Comparison of ENCODE assay signal across 10 mouse cellular contexts in the genomic region with DNA sequence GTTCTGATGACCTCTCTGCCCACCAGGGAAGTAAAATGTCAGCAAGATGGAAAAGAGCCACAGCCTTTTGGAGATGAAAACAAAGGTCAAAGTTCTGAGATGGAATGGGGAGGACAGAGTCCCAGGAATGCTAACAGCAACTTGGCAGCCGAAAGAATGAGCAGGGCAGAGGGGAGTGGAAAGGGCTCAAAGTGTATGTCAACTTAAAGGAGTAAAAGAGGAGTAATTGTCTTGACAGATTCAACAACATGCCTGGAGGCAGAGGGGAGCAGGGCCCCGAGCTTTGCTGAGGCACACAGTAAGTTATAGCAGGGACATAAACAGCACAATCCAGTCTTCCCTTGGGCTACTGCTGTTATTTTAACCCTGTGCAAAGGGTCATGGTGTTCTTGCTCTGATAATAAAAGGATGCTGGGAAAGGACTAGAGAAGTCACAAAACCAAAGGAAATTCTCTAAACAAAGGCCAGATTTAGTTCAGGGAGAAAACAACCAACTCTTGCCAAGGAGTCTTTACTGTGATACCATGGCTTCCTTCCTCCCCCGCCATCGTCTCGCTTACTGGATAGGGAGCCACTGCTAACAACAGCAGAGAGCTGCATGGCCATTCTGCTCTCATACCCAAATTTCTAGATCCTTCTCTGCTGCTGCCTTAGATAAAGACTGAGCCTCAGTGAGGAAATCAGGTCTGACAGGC. TPM values are rescaled to one million over a fixed set of nuclear protein-coding genes. Genes with fewer than 3 reads are reported as not detected.
DNase-seq lines count a peak whose midpoint lies in the region; ATAC-seq and TF ChIP-seq lines count a peak whose summit lies in the region.
"Had no signal": no experiment of that assay in that cellular context is flagged by ENCODE, and none has a peak within 500 bp of the region (broad histone marks: within the 10 kb centered on the region; RNA-seq: fewer than 3 reads in every experiment).

No protein-coding gene starts in this region.

- H3K4me2 ChIP-seq in limb, embryonic 15.5 days = no peak overlapping the region
- H3K4me2 ChIP-seq in heart, embryonic 16.5 days (ENCODE audit: low read depth, low read length) = no peak overlapping the region
- H3K4me2 ChIP-seq in lung, postnatal 0 days (replicated peaks; ENCODE audit: low read depth, low read length) = no peak overlapping the region

- H3K27me3 ChIP-seq in limb, embryonic 15.5 days = no peaks in the 10 kb centered on the region
- H3K27me3 ChIP-seq in limb, embryonic 10.5 days (ENCODE audit: low read depth, poor library complexity, severe bottlenecking) = no peaks in the 10 kb centered on the region
- no peaks in the 10 kb centered on the region for H3K27me3 ChIP-seq in heart, embryonic 16.5 days (ENCODE audit: control insufficient read depth, insufficient read depth, low read length)
- H3K27me3 ChIP-seq in lung, postnatal 0 days (replicated peaks; ENCODE audit: insufficient read depth, low read length) = no peaks in the 10 kb centered on the region

- 0 out of 2 replicates have a peak overlapping the region, but pooled peaks have one; percentile 38 for H3K27ac ChIP-seq in limb, embryonic 15.5 days
- H3K27ac ChIP-seq in limb, embryonic 10.5 days = no peak overlapping the region
- H3K27ac ChIP-seq in brown adipose tissue, adult 24 weeks (replicated peaks; ENCODE audit: low read depth, low read length) = peak overlapping the region; percentile 28; the same call in 1 of the 2 replicates
- H3K27ac ChIP-seq in heart, embryonic 16.5 days (ENCODE audit: low read length) = peak overlapping the region; percentile 84
- H3K27ac ChIP-seq in lung, postnatal 0 days (ENCODE audit: low read length) = no peak overlapping the region
- no peak overlapping the region for H3K27ac ChIP-seq in layer of hippocampus, adult 2 months

- no peak overlapping the region for H3K4me3 ChIP-seq in limb, embryonic 15.5 days
- no peak overlapping the region for H3K4me3 ChIP-seq in limb, embryonic 10.5 days
- H3K4me3 ChIP-seq in brown adipose tissue, adult 24 weeks (ENCODE audit: insufficient read depth, low read depth, low read length) = no peak overlapping the region
- H3K4me3 ChIP-seq in heart, embryonic 16.5 days (ENCODE audit: low read length) = no peak overlapping the region
- no peak overlapping the region for H3K4me3 ChIP-seq in lung, postnatal 0 days (ENCODE audit: low read depth, low read length)
- H3K4me3 ChIP-seq in layer of hippocampus, adult 2 months = no peak overlapping the region

- H3K9ac ChIP-seq in limb, embryonic 15.5 days = no peak overlapping the region
- H3K9ac ChIP-seq in heart, embryonic 16.5 days (ENCODE audit: low read length) = no peak overlapping the region
- H3K9ac ChIP-seq in lung, postnatal 0 days (replicated peaks; ENCODE audit: low read depth) = no peak overlapping the region

- peaks cover 37% of the 10 kb centered on the region for H3K4me1 ChIP-seq in limb, embryonic 15.5 days
- H3K4me1 ChIP-seq in limb, embryonic 10.5 days = peaks cover 21% of the 10 kb centered on the region
- peaks cover 11% of the 10 kb centered on the region; the same call in 1 of the 2 replicates for H3K4me1 ChIP-seq in brown adipose tissue, adult 24 weeks (ENCODE audit: control insufficient read depth, insufficient read depth, insufficient read length, low read length)
- peaks cover 53% of the 10 kb centered on the region for H3K4me1 ChIP-seq in heart, embryonic 16.5 days (ENCODE audit: control insufficient read depth, insufficient read depth, low read length)
- peaks cover 8% of the 10 kb centered on the region; the same call in 1 of the 2 replicates for H3K4me1 ChIP-seq in lung, postnatal 0 days (ENCODE audit: insufficient read depth, low read depth, low read length)

- no peak for TF ChIP-seq EP300 in lung, postnatal 0 days (IDR thresholded peaks at IDR 0.05)

- intact Hi-C loops in left cerebral cortex, postnatal 36 days (cut with DNase I) = no loop called here

- no peak for DNase-seq in limb, embryonic 10.5 days (ENCODE audit: low spot score)
- DNase-seq in lung, postnatal 0 days (ENCODE audit: low spot score) = no peak
- DNase-seq in layer of hippocampus, adult 2 months (ENCODE audit: low spot score in 2 of 2) = no peak
- DNase-seq in cerebellum, postnatal 4 days (ENCODE audit: low spot score in 2 of 2) = no peak
- DNase-seq in left cerebral cortex, postnatal 36 days (ENCODE audit: low spot score in 2 of 2) = no peak
- DNase-seq: midbrain, embryonic 14.5 days had no signal

- TF ChIP-seq CTCF in lung, postnatal 0 days (IDR thresholded peaks at IDR 0.05) = no peak
- TF ChIP-seq CTCF in layer of hippocampus, adult 2 months (conservative IDR thresholded peaks at IDR 0.05) = no peak

- no peaks in the 10 kb centered on the region for H3K9me3 ChIP-seq in limb, embryonic 15.5 days
- H3K9me3 ChIP-seq in limb, embryonic 10.5 days (replicated peaks) = no peaks in the 10 kb centered on the region
- H3K9me3 ChIP-seq in heart, embryonic 16.5 days (replicated peaks; ENCODE audit: control insufficient read depth, low read length) = no peaks in the 10 kb centered on the region
- H3K9me3 ChIP-seq in lung, postnatal 0 days (ENCODE audit: low read length) = no peaks in the 10 kb centered on the region

- H3K36me3 ChIP-seq in limb, embryonic 15.5 days = no peaks in the 10 kb centered on the region
- H3K36me3 ChIP-seq in limb, embryonic 10.5 days = no peaks in the 10 kb centered on the region
- no peaks in the 10 kb centered on the region for H3K36me3 ChIP-seq in heart, embryonic 16.5 days (ENCODE audit: control insufficient read depth, insufficient read depth)
- no peaks in the 10 kb centered on the region for H3K36me3 ChIP-seq in lung, postnatal 0 days (ENCODE audit: insufficient read depth, low read length)

- WGBS in limb, embryonic 15.5 days = 53% methylated on average over 5 of the region's 5 CpGs
- 46% methylated on average over 5 of the region's 5 CpGs for WGBS in limb, embryonic 10.5 days
- WGBS in heart, embryonic 16.5 days = 49% methylated on average over 5 of the region's 5 CpGs
- WGBS in lung, postnatal 0 days = 37% methylated on average over 5 of the region's 5 CpGs

- ATAC-seq in limb, embryonic 15.5 days (ENCODE audit: insufficient number of reproducible peaks, low FRiP score, low TSS enrichment, low read depth) = no peak
- peak; percentile 72 for ATAC-seq in heart, embryonic 16.5 days (replicated peaks; ENCODE audit: extremely low read depth, insufficient read depth, low FRiP score)
- peak; percentile 51 for ATAC-seq in lung, postnatal 0 days
- ATAC-seq: CD4-positive, CD25-positive, alpha-beta regulatory T cell, adult 4 months had no signal

RNA-seq across cellular contexts. Expression of a gene that starts 56.0 kb away (rescaled TPM):
- 4.8 TPM in 2 replicates for polyA plus RNA-seq in limb, embryonic 15.5 days (2015; fragmentation: Nextera tagmentation; extraction: Ambion mirVana)
- 2.7 and 3.2 TPM in 2 replicates for polyA plus RNA-seq in limb, embryonic 10.5 days (2016; fragmentation: Nextera tagmentation; extraction: Ambion mirVana)
- 1.2 and 1.7 TPM in 2 replicates for polyA plus RNA-seq in brown adipose tissue, adult 24 weeks (2012; ENCODE audit: insufficient read depth, insufficient read length, missing spikeins)
- 3.6 TPM in 2 replicates for polyA plus RNA-seq in heart, embryonic 16.5 days (2015; fragmentation: Nextera tagmentation; extraction: Ambion mirVana)
- polyA plus RNA-seq in lung, postnatal 0 days (2015; fragmentation: Nextera tagmentation; extraction: Ambion mirVana) = 1.5 and 1.6 TPM in 2 replicates
- total RNA-seq in layer of hippocampus, adult 2 months (2021) = 1 to 10 TPM; 3.0 to 4.2 TPM
- total RNA-seq in left cerebral cortex, postnatal 36 days (2021) = 1 to 10 TPM; 1.9 to 3.3 TPM
- polyA plus RNA-seq: CD4-positive, CD25-positive, alpha-beta regulatory T cell, adult 4 months had no signal

Comparison
In these comparisons a context has a peak if more than half of its experiments do, and no peak if none do; other contexts are left out.
1. H3K27ac ChIP-seq: peak in limb, embryonic 15.5 days (single experiment), brown adipose tissue, adult 24 weeks (single experiment) and heart, embryonic 16.5 days (single experiment); none in limb, embryonic 10.5 days (single experiment), lung, postnatal 0 days (single experiment) and layer of hippocampus, adult 2 months (single experiment).